Mouse (Mus musculus): ENCODE measurements around the gene Stk40.
"Not testable (repeated sequence)": the region's sequence is repeated elsewhere in the genome, so short reads cannot be mapped to it uniquely, and the experiment has no call there.

Stk40 gene

DNA sequence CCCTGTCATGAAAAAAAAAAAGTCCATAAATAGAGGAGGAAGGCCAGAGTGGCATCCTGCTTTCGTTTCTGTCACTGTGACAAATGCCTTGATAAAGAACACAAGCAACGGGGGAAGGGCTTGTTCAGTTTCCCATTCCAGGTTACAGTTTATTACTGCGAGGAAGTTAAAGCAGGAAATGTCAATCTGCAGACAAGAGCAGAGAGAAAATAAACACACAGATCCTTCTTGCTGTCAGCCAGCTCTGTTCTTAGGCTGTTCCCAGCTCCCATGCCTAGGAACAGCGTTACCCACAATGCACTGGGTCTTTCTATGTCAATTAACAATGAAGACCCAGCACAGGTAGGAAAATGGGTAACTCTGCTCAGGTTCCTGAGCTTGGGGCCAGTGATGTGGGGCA, 51.4 kb downstream of the Stk40 start:
- no peak for DNase-seq (ENCODE audit: low spot score in 2 of 2)

GRCm38 (mm10) chr4:126155869-126156268, 52.1 kb downstream of the Stk40 start:
- DNase-seq (ENCODE audit: low spot score in 2 of 2) = no peak

DNA sequence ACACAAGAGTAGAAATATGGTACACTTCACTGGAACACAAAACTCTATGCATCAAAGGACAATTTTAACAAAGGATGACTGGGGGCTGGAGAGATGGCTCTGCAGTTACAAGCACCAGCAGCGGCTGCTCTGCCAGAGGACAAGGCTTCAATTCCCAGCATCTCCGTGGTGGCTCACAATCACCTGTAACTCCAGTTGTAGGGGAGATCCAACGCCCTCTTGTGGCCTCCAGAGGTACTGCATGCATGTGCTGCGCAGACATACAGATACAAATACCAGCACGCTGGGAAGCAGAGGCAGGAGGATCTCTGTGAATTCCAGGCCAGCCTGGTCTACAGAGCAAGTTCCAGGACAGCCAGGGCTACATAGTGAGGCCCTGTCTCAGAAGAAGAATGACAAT, 52.9 kb downstream of the Stk40 start:
- no peak for DNase-seq (ENCODE audit: low spot score in 2 of 2)

- no peak for DNase-seq (ENCODE audit: low spot score in 2 of 2)
Measured at GRCm38 (mm10) chr4:126157562-126157961, 53.8 kb downstream of the Stk40 start.

- no peak for DNase-seq (ENCODE audit: low spot score in 2 of 2)
Measured at GRCm38 (mm10) chr4:126159455-126159854, 55.7 kb downstream of the Stk40 start.

DNA sequence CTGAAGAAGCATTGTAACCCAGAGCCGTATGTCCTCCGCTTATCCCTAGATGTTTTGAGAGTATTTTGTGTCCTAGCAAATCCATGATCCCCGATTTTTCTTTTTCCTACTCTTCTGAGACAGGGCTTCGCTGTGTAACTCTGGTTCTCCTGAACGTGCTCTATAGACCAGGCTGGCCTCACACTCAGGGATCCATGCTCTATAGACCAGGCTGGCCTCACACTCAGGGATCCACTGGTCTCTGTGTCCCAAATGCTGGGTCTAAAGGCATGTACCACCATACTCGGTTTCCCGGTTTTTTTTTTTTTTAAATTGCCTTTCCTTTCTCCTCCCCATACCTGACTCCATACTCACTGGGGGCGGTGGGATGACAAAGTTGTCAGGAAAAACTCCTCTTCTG, 57.2 kb downstream of the Stk40 start:
- DNase-seq (ENCODE audit: low spot score in 2 of 2) = no peak

DNA sequence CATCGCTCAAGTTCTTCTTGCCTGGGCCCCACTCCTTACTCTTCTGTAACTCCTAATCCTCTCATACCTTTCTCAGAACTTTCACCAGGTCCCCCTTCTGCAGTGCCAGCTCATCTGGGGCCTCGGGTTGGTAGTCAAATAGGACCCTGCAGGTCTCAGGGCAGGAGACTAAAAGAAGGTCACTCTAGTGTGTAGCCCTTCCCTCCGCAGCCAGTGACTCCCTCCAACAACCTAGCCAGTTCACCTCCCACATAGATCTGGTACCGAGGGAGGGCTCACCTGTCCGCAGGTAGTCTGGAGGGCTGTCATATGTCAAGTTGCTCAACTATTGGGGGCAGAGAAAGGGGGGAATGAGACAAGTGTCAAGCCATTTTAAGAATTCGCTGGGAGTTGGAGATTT, 57.7 kb downstream of the Stk40 start:
- no peak for DNase-seq (ENCODE audit: low spot score in 2 of 2)

GRCm38 (mm10) chr4:126161986-126162385, 58.2 kb downstream of the Stk40 start:
- no peak for DNase-seq (ENCODE audit: low spot score in 2 of 2)

- DNase-seq (ENCODE audit: low spot score in 2 of 2) = peak; percentile 91 to 93
Measured at GRCm38 (mm10) chr4:126162544-126163066, 58.8 kb downstream of the Stk40 start.

DNA sequence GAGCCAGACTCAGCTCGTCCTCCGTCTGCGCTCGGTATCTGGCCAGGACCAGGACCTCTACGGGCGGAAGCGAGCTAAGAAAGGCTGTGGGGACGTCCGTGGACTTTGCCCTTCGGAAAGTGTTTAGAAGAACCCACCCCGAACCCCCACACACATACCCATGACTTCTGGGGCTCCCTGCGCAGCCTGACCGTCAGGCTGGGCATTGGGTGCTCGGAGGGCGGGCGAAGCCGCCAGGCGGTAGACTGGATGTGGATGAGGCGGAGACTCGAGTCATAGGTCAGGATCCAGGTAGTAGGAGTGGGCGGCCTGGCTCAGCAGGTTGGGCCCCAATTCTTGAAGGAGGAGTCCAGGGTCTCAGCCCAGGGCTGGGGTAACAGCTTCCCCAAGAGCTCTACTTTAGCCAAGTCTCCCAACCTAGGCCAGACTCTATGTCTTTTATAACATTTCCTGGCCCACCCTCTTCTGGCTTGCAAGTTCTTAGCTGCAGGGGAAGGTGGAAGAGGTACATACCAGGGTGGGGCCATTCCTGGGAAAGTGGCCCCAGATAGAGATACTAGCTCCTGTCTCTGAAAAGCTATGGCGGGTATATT, 59.4 kb downstream of the Stk40 start, which contains the start of gene Sh3d21:
TSS of gene Sh3d21 (minus strand) at position 425 of the 593 bp plus-strand sequence.
- no peak for DNase-seq (ENCODE audit: low spot score in 2 of 2)

DNA sequence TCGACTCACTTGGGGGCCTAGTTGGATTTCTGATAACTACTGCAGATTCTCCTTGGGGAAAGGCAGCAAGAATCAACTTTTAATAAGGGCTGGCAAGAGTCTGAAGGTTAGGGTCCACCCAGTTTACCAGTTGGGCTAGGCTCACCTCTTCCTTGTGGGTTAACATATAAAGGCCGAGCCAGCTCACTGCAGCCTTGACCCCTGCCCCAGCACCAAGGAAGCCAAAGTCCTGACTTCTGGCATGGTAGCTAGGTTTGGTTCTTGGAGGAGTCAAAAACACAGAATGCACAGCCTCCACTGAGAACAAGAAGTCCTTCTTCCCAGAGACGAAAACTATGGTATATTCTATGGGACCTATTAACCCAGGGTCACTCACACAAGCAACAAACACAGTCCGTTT, 59.9 kb downstream of the Stk40 start:
- DNase-seq (ENCODE audit: low spot score in 2 of 2) = no peak

GRCm38 (mm10) chr4:126165092-126165491, 61.3 kb downstream of the Stk40 start:
- not testable (repeated sequence) for DNase-seq (ENCODE audit: low spot score in 2 of 2)

GRCm38 (mm10) chr4:126166084-126166483, 62.3 kb downstream of the Stk40 start:
- DNase-seq (ENCODE audit: low spot score in 2 of 2) = no peak

GRCm38 (mm10) chr4:126168851-126169250, 65.1 kb downstream of the Stk40 start:
- DNase-seq (ENCODE audit: low spot score in 2 of 2) = no peak

GRCm38 (mm10) chr4:126170737-126171136, 67.0 kb downstream of the Stk40 start:
- not testable (repeated sequence) for DNase-seq (ENCODE audit: low spot score in 2 of 2)

- DNase-seq (ENCODE audit: low spot score in 2 of 2) = no peak
Measured at GRCm38 (mm10) chr4:126173800-126174199, 70.0 kb downstream of the Stk40 start.

DNA sequence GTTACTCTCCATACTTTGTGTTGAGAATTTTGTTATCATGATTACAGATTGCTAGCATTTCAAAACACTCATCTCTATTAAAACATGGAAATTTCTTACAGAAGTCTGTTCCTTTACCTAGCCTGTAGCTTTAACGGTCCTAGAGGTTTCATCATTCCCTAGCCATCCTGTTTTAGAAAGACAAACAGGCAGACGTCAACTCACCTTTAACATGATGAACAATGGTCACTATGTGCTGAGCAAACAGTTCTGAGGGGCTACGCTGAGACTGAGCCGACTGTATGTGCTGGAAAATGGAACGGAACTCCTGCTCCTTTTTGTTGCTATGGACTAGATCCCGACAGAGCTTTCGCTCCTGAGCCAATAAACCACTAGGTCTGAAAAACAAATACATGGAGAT, 72.2 kb downstream of the Stk40 start:
- DNase-seq (ENCODE audit: low spot score in 2 of 2) = not testable (repeated sequence)

DNA sequence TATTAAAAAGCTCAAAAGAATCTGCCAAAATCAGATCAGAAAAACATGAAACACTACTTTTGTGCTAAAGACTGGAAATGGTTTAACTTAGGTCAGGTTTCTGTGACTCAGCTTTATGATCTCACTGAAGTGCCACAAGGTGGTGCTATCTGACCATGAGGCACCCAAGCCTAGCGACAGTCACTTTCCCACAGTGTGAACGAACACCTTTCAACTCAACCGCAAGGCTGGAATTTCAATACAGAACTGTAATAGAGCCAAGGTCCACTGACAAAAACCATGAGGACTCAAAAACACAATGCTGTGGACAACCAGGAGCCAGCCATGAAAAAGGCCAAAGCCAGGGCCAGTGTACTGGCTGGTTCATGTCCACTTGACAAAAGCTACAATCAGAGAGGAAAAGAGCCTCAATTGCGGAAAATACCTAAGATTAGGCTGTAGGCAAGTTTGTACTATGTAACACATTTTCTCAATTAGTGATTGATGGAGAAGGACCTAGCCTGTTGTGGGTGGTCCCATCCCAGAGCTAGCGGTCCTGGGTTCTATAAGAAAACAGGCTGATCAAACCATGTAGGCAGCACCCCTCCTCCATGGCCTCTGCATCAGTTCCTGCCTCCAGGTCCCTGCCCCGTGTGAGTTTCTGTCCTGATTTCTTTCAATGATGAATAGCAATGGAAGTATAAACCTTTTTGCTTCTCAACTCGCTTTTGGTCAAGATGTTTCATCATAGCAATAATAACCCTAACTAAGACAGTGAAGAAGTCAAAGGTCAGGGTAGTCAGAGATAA, 77.6 kb downstream of the Stk40 start:
- no peak for DNase-seq (ENCODE audit: low spot score in 2 of 2)

DNA sequence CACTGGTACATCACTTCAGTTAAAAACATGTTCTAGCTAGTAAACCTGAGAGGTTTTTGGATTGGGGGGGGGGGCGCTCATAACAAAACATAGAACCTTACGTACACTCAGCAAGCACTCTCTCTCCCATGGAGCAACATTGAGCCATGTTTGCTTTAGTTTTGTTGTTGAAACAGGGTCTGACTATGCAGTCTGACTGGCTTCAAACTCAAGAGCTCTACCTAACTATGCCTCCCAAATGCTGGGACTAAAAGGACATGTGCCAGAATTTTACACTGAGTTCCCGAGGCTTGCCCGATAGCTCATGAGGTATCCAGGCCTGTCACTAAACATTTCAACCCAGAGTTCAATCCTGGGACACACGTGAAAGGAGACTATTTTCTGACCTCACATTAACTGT, 79.3 kb downstream of the Stk40 start:
- DNase-seq (ENCODE audit: low spot score in 2 of 2) = no peak

- no peak for DNase-seq (ENCODE audit: low spot score in 2 of 2)
Measured at GRCm38 (mm10) chr4:126187096-126187495, 83.3 kb downstream of the Stk40 start.
